Mouse (Mus musculus) midbrain, embryonic 12.5 days (tissue): ENCODE measurements around the gene Tcf12. TPM values are rescaled to one million over a fixed set of nuclear protein-coding genes. Genes with fewer than 3 reads are reported as not detected.

ENCODE experiments used
- ATAC-seq: fragments of 200-750 bp; cut with Nextera tagmentation; 2 replicates; pipeline ENCODE4 v1.8.0; 2017; ENCODE audit warnings: low read depth, moderate TSS enrichment, moderate library complexity; ENCODE audit not compliant: low FRiP score
- H3K27ac ChIP-seq: fragments of 300-500 bp; sonication (generic); replicated peaks from 2 replicates; pipeline ENCODE4 v1.5.1; 2016; ENCODE audit warnings: mild to moderate bottlenecking
- H3K27me3 ChIP-seq: fragments of 300-500 bp; sonication (generic); 2 replicates; pipeline ENCODE4 v1.6.1; 2016; ENCODE audit warnings: mild to moderate bottlenecking
- H3K36me3 ChIP-seq: fragments of 300-500 bp; sonication (generic); 2 replicates; pipeline ENCODE4 v1.6.1; 2016
- H3K4me1 ChIP-seq: fragments of 300-500 bp; sonication (generic); 2 replicates; pipeline ENCODE4 v1.6.1; 2016
- H3K4me2 ChIP-seq: fragments of 300-500 bp; sonication (generic); replicated peaks from 2 replicates; pipeline ENCODE4 v1.6.1; 2016; ENCODE audit warnings: mild to moderate bottlenecking, moderate library complexity
- H3K4me3 ChIP-seq: fragments of 300-500 bp; sonication (generic); 2 replicates; pipeline ENCODE4 v1.5.1; 2016; ENCODE audit warnings: mild to moderate bottlenecking
- H3K9ac ChIP-seq: fragments of 300-500 bp; sonication (generic); replicated peaks from 2 replicates; pipeline ENCODE4 v1.6.1; 2016; ENCODE audit warnings: mild to moderate bottlenecking, moderate library complexity
- H3K9me3 ChIP-seq: fragments of 300-500 bp; sonication (generic); 2 replicates; pipeline ENCODE4 v1.6.1; 2016; ENCODE audit warnings: mild to moderate bottlenecking
- WGBS: fragments of 180-500 bp; shearing (Covaris S2); methylation state at CpG from one replicate; pipeline ENCODE4 v1.1.7; 2016; 5-methylcytosine and 5-hydroxymethylcytosine counted together
- polyA plus RNA-seq: library from polyadenylated mRNA; unstranded; fragments of >200 nt; fragmentation: Nextera tagmentation; extraction: Ambion mirVana; gene quantifications from 2 replicates; pipeline ENCODE4 v1.2.1, GENCODE M21; 2016

The Tcf12 gene
- polyA plus RNA-seq, 1 experiment from 2014 or later: 227 TPM

DNA sequence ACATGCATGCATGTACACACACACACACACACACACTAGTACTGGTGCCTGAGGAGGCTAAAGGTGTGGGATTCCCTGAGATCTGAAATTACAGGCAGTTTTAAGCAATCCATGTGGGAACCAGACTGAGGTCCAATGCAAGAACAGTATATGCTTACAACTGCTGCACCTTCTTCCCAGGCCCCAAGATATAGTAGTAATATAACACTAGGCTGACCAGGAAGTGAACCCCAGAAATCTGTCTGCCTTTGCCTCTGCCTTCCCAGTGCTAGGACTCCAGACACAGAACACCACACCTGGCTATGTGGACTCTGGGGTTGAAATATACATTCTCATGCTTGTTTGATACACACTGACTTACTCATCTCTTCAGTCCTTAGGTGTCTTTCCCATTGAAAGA, 6.8 kb upstream of the Tcf12 start:
- no peak overlapping the region for H3K4me3 ChIP-seq
- H3K4me2 ChIP-seq: no peak overlapping the region
- ATAC-seq: no peak
- H3K27me3 ChIP-seq: no peaks in the 10 kb centered on the region
- H3K36me3 ChIP-seq: no peaks in the 10 kb centered on the region
- H3K9ac ChIP-seq: no peak overlapping the region
- H3K9me3 ChIP-seq: no peaks in the 10 kb centered on the region
- no peaks in the 10 kb centered on the region for H3K4me1 ChIP-seq
- no peak overlapping the region for H3K27ac ChIP-seq

DNA sequence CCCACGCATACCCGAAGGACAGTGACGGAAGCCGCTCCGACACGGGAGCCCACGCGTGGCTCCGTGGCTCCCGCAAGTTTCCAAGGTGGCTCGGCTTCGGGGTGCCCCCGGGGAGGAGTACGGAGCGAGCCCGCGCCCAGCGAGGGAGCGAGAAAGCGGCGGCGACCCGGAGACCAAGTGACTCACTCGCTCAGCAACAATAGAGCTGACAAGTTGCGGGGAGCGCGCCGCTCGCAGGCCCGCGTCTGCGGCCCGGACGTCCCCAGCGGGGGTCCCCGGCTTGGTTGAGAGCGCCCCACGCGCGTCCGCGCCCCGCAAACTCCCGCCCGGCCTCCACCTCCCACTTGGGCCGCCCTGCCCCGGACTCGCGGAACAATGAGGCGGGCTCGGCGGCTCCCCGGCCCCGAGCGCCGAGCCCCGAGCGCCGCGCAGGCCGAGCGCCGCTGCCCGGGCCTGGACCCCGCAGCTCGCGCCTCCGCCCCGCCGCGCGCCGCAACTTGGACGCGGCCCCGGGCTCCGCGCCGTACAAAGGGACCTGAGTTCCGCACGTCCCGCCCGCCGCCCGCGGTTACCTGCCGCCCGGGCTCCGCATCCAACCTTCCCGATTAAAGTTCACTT, 558 bp downstream of the Tcf12 start:
- peak overlapping the region; percentile 99 for H3K9ac ChIP-seq
- H3K4me3 ChIP-seq: peak overlapping the region; percentile 97
- H3K4me1 ChIP-seq: peaks cover 22% of the 10 kb centered on the region
- 0 out of 2 replicates have a peak, but pooled peaks cover 8% of the 10 kb centered on the region for H3K36me3 ChIP-seq
- H3K27me3 ChIP-seq: no peaks in the 10 kb centered on the region
- ATAC-seq: peak; percentile 70
- H3K9me3 ChIP-seq: no peaks in the 10 kb centered on the region
- 0% methylated on average over 47 of the region's 90 CpGs for WGBS
- H3K4me2 ChIP-seq: peak overlapping the region; percentile 78
- peak overlapping the region; percentile 96 for H3K27ac ChIP-seq

DNA sequence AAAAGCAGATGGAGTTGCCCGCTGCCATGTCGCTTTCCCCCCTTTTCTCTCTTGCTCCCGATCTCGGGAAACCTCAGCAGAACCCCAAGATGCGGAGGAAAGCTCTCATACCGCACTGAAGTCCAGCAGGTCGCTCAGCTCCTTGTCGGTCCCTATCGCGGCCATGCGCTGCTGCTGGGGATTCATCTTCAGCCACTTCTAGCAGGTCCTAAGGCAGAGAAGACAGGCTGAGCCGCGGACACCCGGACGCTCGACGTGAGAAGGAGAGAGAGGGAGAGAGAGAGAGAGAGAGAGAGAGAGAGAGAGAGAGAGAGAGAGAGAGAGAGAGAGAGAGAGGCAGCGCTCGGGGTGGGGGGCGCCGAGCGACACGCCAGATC, 1.1 kb downstream of the Tcf12 start:
- 0 out of 2 replicates have a peak, but pooled peaks cover 8% of the 10 kb centered on the region for H3K36me3 ChIP-seq
- 0 out of 2 replicates have a peak, but pooled peaks have one; percentile 18 for ATAC-seq
- peak overlapping the region; percentile 99 for H3K9ac ChIP-seq
- peak overlapping the region; percentile 72 for H3K4me2 ChIP-seq
- H3K27ac ChIP-seq: peak overlapping the region; percentile 96
- WGBS: 1% methylated on average over 22 of the region's 23 CpGs
- no peaks in the 10 kb centered on the region for H3K9me3 ChIP-seq
- no peaks in the 10 kb centered on the region for H3K27me3 ChIP-seq
- H3K4me1 ChIP-seq: peaks cover 22% of the 10 kb centered on the region
- peak overlapping the region; percentile 97 for H3K4me3 ChIP-seq

DNA sequence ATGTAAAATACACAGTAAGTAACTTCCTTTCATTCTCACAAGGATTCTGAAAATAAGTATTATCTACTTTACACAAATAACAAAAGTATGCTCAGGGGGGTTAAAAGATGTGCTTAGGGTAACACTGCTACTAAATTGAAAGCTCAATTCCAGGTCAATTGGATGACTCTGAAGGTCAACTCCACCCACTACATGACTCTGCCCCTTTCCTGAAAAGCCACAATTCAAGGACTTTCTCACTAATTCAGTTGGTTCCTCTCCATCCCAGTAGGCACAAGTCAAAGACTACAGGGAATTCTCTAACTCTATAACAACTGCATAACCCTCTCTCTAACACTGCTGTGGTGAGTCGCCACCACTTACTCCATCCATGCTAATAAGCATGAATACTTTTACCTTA, 8.2 kb downstream of the Tcf12 start:
- 93% methylated on average over 1 of the region's 1 CpGs for WGBS
- no peak for ATAC-seq
- Histone ChIP-seq H3K4me2 (no peak overlapping the region), H3K27ac (no peak overlapping the region), H3K36me3 (peaks cover 21% of the 10 kb centered on the region; the same call in 1 of the 2 replicates), H3K9ac (no peak overlapping the region), H3K4me3 (no peak overlapping the region), H3K9me3 (no peaks in the 10 kb centered on the region), H3K4me1 (peaks cover 9% of the 10 kb centered on the region; the same call in 1 of the 2 replicates), H3K27me3 (no peaks in the 10 kb centered on the region)

DNA sequence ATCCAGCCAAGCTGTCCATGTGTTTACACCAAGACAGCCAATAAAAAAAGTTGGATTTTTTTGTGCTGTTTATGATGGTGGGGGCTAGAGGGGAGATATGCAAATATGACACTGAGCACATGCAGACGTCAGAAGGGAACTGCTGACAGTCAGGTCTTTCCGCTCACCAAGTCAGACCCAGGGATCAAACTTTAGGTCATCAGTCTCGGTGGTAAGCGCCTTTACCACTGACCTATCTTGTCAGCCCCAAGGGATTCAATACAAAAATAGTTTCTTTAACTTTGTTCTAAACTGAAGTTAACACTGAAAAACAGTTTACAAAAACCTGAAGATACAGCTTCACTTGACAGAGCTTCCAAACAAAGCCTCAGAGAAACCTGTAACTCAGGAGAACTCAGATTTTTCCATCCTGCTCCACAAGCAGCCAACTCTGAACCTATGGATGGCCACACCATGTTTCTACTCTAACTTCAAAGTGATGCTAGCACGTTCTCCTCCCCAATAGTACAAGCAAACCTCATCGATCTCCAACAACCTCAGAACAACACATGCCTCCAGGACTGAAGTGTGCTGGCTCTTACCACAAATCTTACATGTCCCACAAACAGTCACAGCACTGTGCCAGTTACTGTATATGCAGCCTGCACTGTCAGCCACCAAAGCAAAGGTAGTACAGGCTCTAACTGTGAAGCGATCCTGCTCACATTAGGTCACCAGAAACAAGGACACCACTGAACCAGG, 11.6 kb downstream of the Tcf12 start:
- no peaks in the 10 kb centered on the region for H3K27me3 ChIP-seq
- no peak overlapping the region for H3K4me3 ChIP-seq
- peaks cover 20% of the 10 kb centered on the region; the same call in 1 of the 2 replicates for H3K36me3 ChIP-seq
- 0 out of 2 replicates have a peak, but pooled peaks cover 2% of the 10 kb centered on the region for H3K4me1 ChIP-seq
- H3K27ac ChIP-seq: no peak overlapping the region
- H3K4me2 ChIP-seq: no peak overlapping the region
- WGBS: 80% methylated on average over 7 of the region's 7 CpGs
- H3K9me3 ChIP-seq: no peaks in the 10 kb centered on the region
- ATAC-seq: no peak
- H3K9ac ChIP-seq: no peak overlapping the region

DNA sequence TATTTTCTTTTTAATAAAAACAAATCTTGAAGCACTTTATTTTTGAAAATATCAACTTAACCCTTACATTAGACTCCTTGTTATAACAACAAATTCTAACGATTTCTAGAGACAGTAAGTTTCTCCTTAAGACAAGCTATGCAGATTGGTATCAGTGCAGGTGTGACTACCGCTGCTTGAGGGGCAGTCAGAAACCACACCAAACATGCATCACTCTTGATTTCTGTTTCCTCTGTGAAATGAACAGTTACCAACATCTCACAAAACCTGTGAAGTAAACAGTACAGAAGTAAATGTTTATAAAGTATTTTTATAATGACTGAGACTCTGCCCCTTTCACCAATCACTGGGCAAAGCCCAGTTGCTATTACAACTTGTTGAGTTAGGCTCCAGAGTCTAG, 13.6 kb downstream of the Tcf12 start:
- no peak overlapping the region for H3K4me3 ChIP-seq
- no peak overlapping the region for H3K27ac ChIP-seq
- H3K36me3 ChIP-seq: peaks cover 20% of the 10 kb centered on the region; the same call in 1 of the 2 replicates
- no peak for ATAC-seq
- H3K4me2 ChIP-seq: no peak overlapping the region
- 0 out of 2 replicates have a peak, but pooled peaks cover 2% of the 10 kb centered on the region for H3K4me1 ChIP-seq
- no peaks in the 10 kb centered on the region for H3K27me3 ChIP-seq
- no peaks in the 10 kb centered on the region for H3K9me3 ChIP-seq
- WGBS: 96% methylated on average over 2 of the region's 2 CpGs
- no peak overlapping the region for H3K9ac ChIP-seq

DNA sequence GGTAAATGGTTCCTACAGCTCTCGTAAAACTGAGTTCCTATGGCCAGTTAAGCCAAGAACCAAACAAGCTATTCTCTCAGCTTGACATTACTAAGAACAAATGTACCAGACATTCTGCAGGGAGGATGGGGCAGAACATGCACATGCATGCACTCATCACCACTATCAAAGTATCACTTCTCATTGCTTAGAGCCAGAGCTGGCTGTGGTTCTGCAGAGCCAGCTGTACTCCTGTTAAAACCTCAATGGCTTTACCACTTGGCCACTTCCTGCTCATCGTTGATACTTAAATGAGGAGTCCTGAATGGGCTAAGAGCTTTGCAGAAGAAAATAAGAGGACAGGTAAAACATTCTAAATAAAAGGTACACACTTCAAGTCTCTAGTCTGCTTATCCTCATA, 14.6 kb downstream of the Tcf12 start:
- no peak overlapping the region for H3K27ac ChIP-seq
- H3K4me3 ChIP-seq: no peak overlapping the region
- ATAC-seq: no peak
- no peaks in the 10 kb centered on the region for H3K27me3 ChIP-seq
- no peak overlapping the region for H3K9ac ChIP-seq
- no peaks in the 10 kb centered on the region for H3K9me3 ChIP-seq
- no peak overlapping the region for H3K4me2 ChIP-seq
- peaks cover 13% of the 10 kb centered on the region; the same call in 1 of the 2 replicates for H3K36me3 ChIP-seq
- WGBS: 97% methylated on average over 2 of the region's 2 CpGs
- H3K4me1 ChIP-seq: 0 out of 2 replicates have a peak, but pooled peaks cover 2% of the 10 kb centered on the region

DNA sequence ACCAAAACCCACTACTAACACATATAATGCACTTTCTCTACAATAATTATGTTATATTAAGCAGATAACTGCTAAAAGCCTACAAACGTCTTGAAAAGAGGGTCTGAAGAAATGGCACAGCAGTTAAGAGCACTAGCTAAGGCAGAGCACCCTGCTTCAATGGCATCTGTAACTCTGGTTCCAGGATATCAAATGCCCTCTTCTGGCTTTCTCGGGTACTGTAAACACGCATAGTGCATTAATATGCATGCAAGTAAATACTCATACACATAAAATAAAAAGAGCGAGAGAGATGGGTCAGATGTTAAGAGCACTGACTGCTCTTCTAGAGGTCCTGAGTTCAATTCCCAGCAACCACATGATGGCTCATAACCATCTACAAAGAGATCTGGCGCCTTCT, 17.0 kb downstream of the Tcf12 start:
- Histone ChIP-seq H3K9ac (no peak overlapping the region), H3K9me3 (no peaks in the 10 kb centered on the region), H3K27ac (no peak overlapping the region), H3K4me3 (no peak overlapping the region), H3K36me3 (peaks cover 6% of the 10 kb centered on the region; the same call in 1 of the 2 replicates), H3K27me3 (no peaks in the 10 kb centered on the region), H3K4me2 (no peak overlapping the region), H3K4me1 (no peaks in the 10 kb centered on the region)
- ATAC-seq: no peak
- WGBS: 86% methylated on average over 5 of the region's 5 CpGs

DNA sequence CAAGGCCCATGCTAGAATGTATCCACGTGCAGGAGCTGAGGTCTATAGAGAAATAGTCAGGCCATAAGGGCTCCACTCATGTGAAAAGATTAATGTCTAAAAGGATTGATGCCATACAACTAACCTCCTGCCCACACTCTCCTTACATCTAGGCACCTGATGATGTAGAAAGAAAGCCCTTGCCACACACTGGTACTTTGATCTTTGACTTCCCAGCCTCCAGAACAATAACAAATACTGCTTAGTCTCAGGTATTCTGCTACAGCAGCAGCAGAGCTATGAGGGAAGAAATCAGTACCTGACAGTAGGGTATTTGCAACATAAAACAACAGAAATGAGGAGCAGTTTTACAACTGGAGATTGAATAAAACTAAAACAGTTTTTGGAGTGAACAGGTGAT, 19.5 kb downstream of the Tcf12 start:
- H3K4me1 ChIP-seq: no peaks in the 10 kb centered on the region
- no peak for ATAC-seq
- no peak overlapping the region for H3K4me3 ChIP-seq
- H3K36me3 ChIP-seq: peaks cover 5% of the 10 kb centered on the region; the same call in 1 of the 2 replicates
- WGBS: 80% methylated on average over 1 of the region's 1 CpGs
- H3K27ac ChIP-seq: no peak overlapping the region
- H3K9me3 ChIP-seq: no peaks in the 10 kb centered on the region
- no peak overlapping the region for H3K9ac ChIP-seq
- H3K27me3 ChIP-seq: no peaks in the 10 kb centered on the region
- H3K4me2 ChIP-seq: no peak overlapping the region

DNA sequence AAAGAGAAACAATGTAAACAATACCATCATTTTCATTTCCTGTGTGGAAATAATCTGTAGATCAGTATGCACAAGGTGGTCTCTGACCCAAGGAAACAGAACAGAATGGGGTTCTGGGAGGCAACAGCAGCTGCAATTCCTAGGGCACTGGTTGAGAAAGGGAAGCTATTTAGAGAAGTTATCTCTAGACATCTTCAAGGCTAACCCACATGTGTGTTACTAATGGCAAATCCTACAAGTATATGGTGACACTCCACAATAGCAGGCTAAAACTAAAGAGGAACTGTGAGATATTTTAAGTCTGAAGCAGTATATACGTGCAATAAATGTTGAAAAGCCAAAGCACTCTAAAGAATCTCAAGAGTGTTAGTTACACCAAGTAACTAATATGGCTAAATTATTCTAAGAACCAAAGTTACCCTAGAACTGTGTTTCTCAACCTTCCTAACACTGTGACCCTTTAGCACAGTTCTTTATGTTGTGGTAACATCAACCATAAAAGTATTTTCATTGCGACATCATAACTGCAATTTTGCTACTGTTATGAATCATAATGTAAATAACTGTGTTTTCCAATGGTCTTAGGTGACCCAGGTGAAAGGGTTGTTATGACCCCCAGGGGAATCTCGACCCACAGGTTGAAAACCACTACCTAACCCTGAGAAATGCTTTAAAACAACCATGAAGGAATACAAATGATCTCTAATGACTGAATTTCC, 22.6 kb downstream of the Tcf12 start:
- Histone ChIP-seq H3K36me3 (no peaks in the 10 kb centered on the region), H3K27ac (no peak overlapping the region), H3K4me3 (no peak overlapping the region), H3K9ac (no peak overlapping the region), H3K9me3 (no peaks in the 10 kb centered on the region), H3K4me1 (peaks cover 7% of the 10 kb centered on the region; the same call in 1 of the 2 replicates), H3K4me2 (no peak overlapping the region), H3K27me3 (no peaks in the 10 kb centered on the region)
- no peak for ATAC-seq
- 89% methylated on average over 3 of the region's 3 CpGs for WGBS

DNA sequence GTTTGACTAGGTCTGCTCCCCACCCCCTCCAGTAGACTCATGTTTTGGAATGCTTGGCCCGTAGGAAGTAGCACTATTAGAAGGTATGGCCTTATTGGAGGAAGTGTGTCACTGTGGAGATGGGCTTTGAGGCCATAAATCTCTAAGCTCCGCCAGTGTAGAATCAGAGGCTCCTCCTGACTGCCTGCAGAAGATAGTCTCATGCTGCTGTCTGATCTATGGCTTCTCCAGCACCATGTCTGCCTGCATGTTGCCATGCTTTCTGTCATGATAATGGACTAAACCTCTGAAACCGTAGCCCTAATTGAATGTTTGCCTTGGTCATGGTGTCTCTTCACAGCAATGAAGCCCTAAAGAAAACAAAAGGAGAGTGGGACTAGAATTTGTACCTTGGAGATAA, 26.7 kb downstream of the Tcf12 start:
- no peak for ATAC-seq
- Histone ChIP-seq H3K9ac (no peak overlapping the region), H3K36me3 (no peaks in the 10 kb centered on the region), H3K4me3 (no peak overlapping the region), H3K4me2 (no peak overlapping the region), H3K27me3 (no peaks in the 10 kb centered on the region), H3K4me1 (peaks cover 7% of the 10 kb centered on the region; the same call in 1 of the 2 replicates), H3K27ac (no peak overlapping the region), H3K9me3 (no peaks in the 10 kb centered on the region)
- WGBS: 83% methylated on average over 3 of the region's 3 CpGs

DNA sequence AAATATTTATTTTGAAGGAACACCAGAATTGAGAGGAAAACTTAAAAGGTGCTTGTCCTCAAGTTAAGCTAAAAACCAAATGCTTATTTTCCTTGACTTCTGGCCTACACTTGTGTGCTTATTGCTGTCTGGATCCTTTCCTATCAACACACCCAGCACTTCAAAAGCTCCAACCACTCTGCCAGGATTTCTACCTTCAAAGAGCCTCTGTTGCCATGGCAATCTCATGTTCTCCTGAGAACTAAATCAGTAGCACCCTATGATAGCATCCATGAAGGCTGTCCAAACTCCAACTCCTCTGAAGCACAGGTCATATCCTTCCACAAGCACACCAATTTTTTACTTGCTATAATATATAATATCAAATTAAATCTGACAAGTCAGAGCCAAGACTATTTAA, 27.5 kb downstream of the Tcf12 start:
- H3K4me3 ChIP-seq: no peak overlapping the region
- H3K27ac ChIP-seq: no peak overlapping the region
- H3K4me1 ChIP-seq: peaks cover 7% of the 10 kb centered on the region; the same call in 1 of the 2 replicates
- H3K36me3 ChIP-seq: no peaks in the 10 kb centered on the region
- no peak overlapping the region for H3K9ac ChIP-seq
- H3K4me2 ChIP-seq: no peak overlapping the region
- H3K9me3 ChIP-seq: no peaks in the 10 kb centered on the region
- ATAC-seq: no peak
- H3K27me3 ChIP-seq: no peaks in the 10 kb centered on the region
